Mouse (Mus musculus): ENCODE measurements around the gene Kdm6b. TPM values are rescaled to one million over a fixed set of nuclear protein-coding genes. Genes with fewer than 3 reads are reported as not detected.

Gene Kdm6b
- polyA plus RNA-seq, 1 experiment from 2014 or later: 31.7 TPM

- Histone ChIP-seq H3K27ac (no peak overlapping the region), H3K36me3 (replicated peaks) (peaks cover 100% of the 10 kb centered on the region), H3K9me3 (no peaks in the 10 kb centered on the region), H3K4me3 (no peak overlapping the region), H3K27me3 (ENCODE audit: poor library complexity, severe bottlenecking) (no peaks in the 10 kb centered on the region), H3K4me1 (peaks cover 8% of the 10 kb centered on the region; the same call in 1 of the 2 replicates)
- 92% methylated on average over 12 of the region's 12 CpGs for WGBS
- DNase-seq (ENCODE audit: extremely low spot score, low spot score): no peak
Observed at GRCm38 (mm10) chr11:69357690-69358089, 55.8 kb downstream of the Kdm6b start.

GRCm38 (mm10) chr11:69356544-69356943, 56.9 kb downstream of the Kdm6b start:
- H3K27ac ChIP-seq: no peak overlapping the region
- no peak overlapping the region for H3K4me3 ChIP-seq
- H3K36me3 ChIP-seq (replicated peaks): peaks cover 100% of the 10 kb centered on the region
- H3K4me1 ChIP-seq: peaks cover 3% of the 10 kb centered on the region; the same call in 1 of the 2 replicates
- no peaks in the 10 kb centered on the region for H3K9me3 ChIP-seq
- WGBS: 91% methylated on average over 5 of the region's 5 CpGs
- H3K27me3 ChIP-seq (ENCODE audit: poor library complexity, severe bottlenecking): no peaks in the 10 kb centered on the region
- DNase-seq (ENCODE audit: extremely low spot score, low spot score): no peak

Other genes starting within 250 kb of the Kdm6b start
- 0.10 TPM in 1 of 2 replicates, not detected in the other for gene Alox8, start 215.8 kb downstream of the Kdm6b start, polyA plus RNA-seq (2016; fragmentation: Nextera tagmentation; extraction: Ambion mirVana)
- 0.04 and 0.06 TPM in 2 replicates for gene Gucy2e, start 176.6 kb downstream of the Kdm6b start, polyA plus RNA-seq (2016; fragmentation: Nextera tagmentation; extraction: Ambion mirVana)
- 37.7 and 44.2 TPM in 2 replicates for gene Cntrob, start 89.9 kb downstream of the Kdm6b start, polyA plus RNA-seq (2016; fragmentation: Nextera tagmentation; extraction: Ambion mirVana)
- 170 and 179 TPM in 2 replicates for gene Trappc1, start 89.7 kb downstream of the Kdm6b start, polyA plus RNA-seq (2016; fragmentation: Nextera tagmentation; extraction: Ambion mirVana)
- gene Kcnab3, start 87.4 kb downstream of the Kdm6b start, polyA plus RNA-seq (2016; fragmentation: Nextera tagmentation; extraction: Ambion mirVana): 1.1 and 1.2 TPM in 2 replicates
- gene Rnf227, start 73.2 kb downstream of the Kdm6b start, polyA plus RNA-seq (2016; fragmentation: Nextera tagmentation; extraction: Ambion mirVana): 17.0 and 19.7 TPM in 2 replicates
- 40.7 and 44.9 TPM in 2 replicates for gene Chd3, start 44.3 kb downstream of the Kdm6b start, polyA plus RNA-seq (2016; fragmentation: Nextera tagmentation; extraction: Ambion mirVana)
- 131 and 136 TPM in 2 replicates for gene Naa38, start 18.2 kb downstream of the Kdm6b start, polyA plus RNA-seq (2016; fragmentation: Nextera tagmentation; extraction: Ambion mirVana)
- gene Cyb5d1, start 18.0 kb downstream of the Kdm6b start, polyA plus RNA-seq (2016; fragmentation: Nextera tagmentation; extraction: Ambion mirVana): 47.3 and 54.6 TPM in 2 replicates
- gene Tmem88, start 15.4 kb downstream of the Kdm6b start, polyA plus RNA-seq (2016; fragmentation: Nextera tagmentation; extraction: Ambion mirVana): 23.3 and 23.4 TPM in 2 replicates
- gene Dnah2, start 135.4 kb upstream of the Kdm6b start, polyA plus RNA-seq (2016; fragmentation: Nextera tagmentation; extraction: Ambion mirVana): 1.5 TPM in 2 replicates
- 27.9 and 28.7 TPM in 2 replicates for gene Efnb3, start 146.5 kb upstream of the Kdm6b start, polyA plus RNA-seq (2016; fragmentation: Nextera tagmentation; extraction: Ambion mirVana)
- gene Wrap53, start 166.6 kb upstream of the Kdm6b start, polyA plus RNA-seq (2016; fragmentation: Nextera tagmentation; extraction: Ambion mirVana): 46.4 and 51.1 TPM in 2 replicates
- 192 and 194 TPM in 2 replicates for gene Trp53, start 166.7 kb upstream of the Kdm6b start, polyA plus RNA-seq (2016; fragmentation: Nextera tagmentation; extraction: Ambion mirVana)
- 4.3 and 4.6 TPM in 2 replicates for gene Atp1b2, start 192.3 kb upstream of the Kdm6b start, polyA plus RNA-seq (2016; fragmentation: Nextera tagmentation; extraction: Ambion mirVana)
- not detected in 2 replicates for gene Shbg, start 204.2 kb upstream of the Kdm6b start, polyA plus RNA-seq (2016; fragmentation: Nextera tagmentation; extraction: Ambion mirVana)
- gene Sat2, start 208.3 kb upstream of the Kdm6b start, polyA plus RNA-seq (2016; fragmentation: Nextera tagmentation; extraction: Ambion mirVana): 13.7 and 15.4 TPM in 2 replicates
- 32.5 and 34.6 TPM in 2 replicates for gene Fxr2, start 219.3 kb upstream of the Kdm6b start, polyA plus RNA-seq (2016; fragmentation: Nextera tagmentation; extraction: Ambion mirVana)
- not detected in 2 replicates for gene Sox15, start 241.6 kb upstream of the Kdm6b start, polyA plus RNA-seq (2016; fragmentation: Nextera tagmentation; extraction: Ambion mirVana)
- 81.8 and 82.9 TPM in 2 replicates for gene Mpdu1, start 249.0 kb upstream of the Kdm6b start, polyA plus RNA-seq (2016; fragmentation: Nextera tagmentation; extraction: Ambion mirVana)

Data from forebrain, embryonic 10.5 days (tissue).